Mouse (Mus musculus) common myeloid progenitor, adult 5-6 weeks (primary cell): ENCODE results near the gene Creb5. TPM values are rescaled to one million over a fixed set of nuclear protein-coding genes. Genes with fewer than 3 reads are reported as not detected.

Experiments
- ATAC-seq: replicated peaks from 2 replicates; pipeline ENCODE4 v1.8.0; 2016; ENCODE audit warnings: low read depth, mild to moderate bottlenecking, moderate TSS enrichment, inconsistent platforms; ENCODE audit not compliant: poor library complexity, severe bottlenecking
- total RNA-seq: library from RNA; stranded (forward); fragments of 200-1000, 187-1606 nt; gene quantifications from 2 replicates; pipeline ENCODE4 v1.2.3, GENCODE M21; 2017

Creb5 gene
- total RNA-seq, 1 experiment from 2014 or later: 0.50 TPM

DNA sequence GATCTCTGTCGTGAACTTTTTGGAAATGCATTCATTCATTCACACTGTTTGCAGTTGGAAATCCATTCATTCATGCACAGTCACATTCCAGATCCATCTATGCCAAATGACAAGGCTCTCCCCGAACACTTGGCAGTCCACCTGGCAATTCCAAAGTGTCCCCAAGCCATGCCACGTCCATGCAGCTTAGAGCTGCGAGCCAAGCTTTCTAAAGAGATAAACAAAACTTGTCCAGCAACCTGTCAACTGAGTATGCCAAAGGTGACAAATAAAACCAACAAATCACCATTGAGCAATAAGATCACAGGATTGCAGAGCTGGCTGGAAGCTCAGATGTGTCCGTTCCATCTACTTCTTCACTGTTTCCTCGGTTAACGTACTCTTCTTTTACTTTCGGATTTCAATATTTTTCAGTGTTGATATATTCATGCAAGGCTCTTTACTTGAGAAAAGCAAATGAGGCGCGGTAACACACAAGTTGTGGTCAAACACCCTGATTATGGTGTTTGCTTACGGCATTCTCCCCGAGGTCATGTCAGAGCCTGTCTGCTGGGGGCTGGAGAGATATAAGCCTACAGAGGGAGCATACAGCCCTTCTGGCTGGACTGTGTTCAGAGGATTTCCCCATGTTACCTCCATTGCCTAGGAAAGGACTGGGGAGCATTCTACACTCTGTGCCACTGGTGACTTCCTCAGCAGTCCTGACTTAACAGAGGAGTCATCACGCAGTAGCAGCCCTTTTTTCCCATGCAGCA is 236.8 kb downstream of the Creb5 start:
- ATAC-seq: no peak

DNA sequence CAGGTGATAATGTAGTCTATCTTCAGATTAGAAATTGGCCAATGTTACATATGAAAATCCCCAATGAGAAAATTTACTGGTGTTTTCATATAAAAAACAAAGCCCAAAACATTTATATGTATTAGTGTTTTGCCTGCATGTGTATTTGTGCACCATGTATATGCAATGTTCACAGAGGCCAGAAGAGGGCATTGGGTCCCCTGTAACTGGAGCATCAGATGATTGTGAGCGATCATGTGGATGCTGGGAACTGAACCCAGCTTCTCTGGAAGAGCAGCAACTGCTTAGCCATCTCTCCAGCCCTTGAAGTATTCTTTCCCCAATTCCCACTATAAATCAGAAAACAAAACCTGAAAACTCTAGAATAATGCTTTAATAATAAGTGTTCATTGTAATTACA is 239.4 kb downstream of the Creb5 start:
- no peak for ATAC-seq

DNA sequence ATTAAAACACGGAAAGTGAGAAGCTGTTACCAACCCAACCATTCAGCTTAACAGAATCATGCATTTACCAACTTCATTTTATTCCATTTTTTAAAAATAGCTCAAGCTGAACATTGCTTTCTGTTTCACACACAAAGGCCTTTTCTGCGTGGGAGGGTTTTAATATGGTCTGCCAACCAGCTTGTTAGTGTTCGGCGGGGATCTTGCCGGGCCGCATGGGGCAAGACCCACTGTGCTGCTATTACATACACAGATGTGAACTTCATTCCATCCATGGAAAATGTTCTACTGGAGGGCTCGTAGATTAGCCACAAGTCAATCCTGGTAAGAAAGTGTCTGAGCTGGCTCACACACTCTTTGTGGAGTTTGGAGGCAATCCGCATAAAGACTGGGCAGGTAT is 243.7 kb downstream of the Creb5 start:
- no peak for ATAC-seq

DNA sequence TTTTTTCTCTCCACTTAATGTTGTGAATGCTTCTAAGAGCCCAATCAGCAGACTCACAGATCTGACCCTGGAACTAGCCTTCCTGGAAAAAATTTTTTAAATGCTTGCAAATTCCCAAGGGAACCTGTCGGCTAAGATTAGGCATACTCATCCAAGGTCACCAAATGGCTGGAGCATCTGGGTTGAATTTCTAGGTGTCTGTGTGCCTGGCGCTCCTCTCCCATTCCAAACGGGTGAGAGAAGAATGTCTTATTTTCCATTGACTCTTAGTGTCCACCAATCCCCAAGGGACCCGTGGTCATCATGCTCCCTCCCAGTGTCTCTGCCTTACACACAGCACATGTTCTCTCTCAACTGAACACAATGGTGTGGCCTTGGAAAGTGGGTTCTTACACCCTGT is 244.4 kb downstream of the Creb5 start:
- no peak for ATAC-seq

- ATAC-seq: no peak
Measured at GRCm38 (mm10) chr6:53537530-53537929, 250.5 kb downstream of the Creb5 start.

DNA sequence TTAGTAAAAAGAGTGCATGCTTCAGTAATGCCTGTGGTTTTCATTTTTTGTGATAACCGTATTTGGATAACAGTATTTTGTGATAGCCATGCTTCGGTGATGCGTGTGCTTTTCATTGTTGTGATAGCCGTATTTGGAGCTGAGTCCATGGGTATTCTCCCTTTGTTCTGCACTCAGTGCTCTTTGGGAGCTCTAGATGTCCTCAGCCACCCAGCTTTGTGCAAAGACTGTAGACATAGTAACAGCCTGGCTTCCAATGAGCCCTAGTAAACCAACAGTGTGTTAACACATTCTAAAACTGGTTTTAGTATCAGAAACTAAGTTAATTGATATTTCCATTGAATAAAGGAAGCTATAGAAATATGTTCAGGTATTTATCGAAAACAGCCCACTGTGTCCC is 254.7 kb downstream of the Creb5 start:
- no peak for ATAC-seq

DNA sequence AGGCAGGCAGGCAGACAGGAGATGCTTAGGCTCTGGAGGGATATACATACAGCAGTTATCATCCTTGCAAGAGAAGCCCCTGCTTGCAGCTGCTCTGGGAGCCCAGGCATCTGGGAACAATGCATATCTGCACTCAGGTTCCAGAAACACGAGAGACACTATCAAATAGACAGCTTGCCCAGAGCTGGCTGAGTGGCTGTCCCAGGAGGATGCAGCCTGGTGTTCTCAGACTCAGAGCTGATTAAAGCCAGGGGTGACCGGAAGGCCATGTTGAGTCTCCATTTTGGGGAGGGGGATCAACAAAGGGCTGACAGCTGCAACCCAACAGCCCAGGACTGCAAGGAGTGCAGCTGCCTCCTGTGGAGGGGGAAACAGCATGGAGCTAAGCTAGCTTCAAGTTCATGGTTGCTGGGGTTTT is 258.4 kb downstream of the Creb5 start:
- ATAC-seq: no peak

DNA sequence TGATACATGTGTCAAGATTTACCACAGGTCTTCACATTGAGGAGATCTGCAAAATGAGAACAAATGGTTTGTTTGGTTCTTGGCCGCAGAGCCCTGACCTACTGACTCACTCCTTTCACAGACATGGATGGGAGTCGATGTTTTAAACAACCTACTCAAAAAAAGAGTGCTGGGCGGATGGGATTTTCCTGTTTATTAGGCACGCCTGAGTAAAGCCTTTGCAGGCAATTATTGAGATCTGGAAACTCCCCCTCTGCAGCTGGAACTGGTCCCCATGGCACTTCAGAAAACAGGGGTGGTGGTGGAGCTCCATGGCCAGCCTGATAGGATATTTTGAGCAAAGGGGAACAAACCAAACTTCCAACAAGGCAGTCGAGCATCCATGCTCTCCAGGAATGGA is 258.9 kb downstream of the Creb5 start:
- no peak for ATAC-seq

DNA sequence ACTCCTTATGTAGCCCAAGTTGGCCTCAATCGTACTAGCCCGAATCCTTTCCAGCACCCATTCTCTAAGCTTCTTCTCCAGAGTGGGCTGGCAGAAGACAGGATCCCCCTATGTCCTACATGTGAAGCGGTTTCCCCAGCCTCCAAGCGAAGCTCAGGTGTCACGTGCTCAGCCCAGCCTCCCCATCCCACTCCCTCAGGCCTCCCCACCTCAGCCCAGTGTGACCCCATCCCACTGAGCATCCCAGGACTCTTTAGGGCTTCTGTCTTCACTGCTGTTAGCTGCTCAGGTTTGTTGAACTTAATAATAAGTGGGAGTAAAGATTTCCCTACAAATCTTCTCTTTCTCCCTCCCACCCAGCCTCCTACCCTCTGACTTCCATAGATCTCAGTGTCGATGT is 261.2 kb downstream of the Creb5 start:
- no peak for ATAC-seq

GRCm38 (mm10) chr6:53549409-53549808 is 262.3 kb downstream of the Creb5 start:
- ATAC-seq: 0 out of 2 replicates have a peak, but pooled peaks have one; percentile 18

DNA sequence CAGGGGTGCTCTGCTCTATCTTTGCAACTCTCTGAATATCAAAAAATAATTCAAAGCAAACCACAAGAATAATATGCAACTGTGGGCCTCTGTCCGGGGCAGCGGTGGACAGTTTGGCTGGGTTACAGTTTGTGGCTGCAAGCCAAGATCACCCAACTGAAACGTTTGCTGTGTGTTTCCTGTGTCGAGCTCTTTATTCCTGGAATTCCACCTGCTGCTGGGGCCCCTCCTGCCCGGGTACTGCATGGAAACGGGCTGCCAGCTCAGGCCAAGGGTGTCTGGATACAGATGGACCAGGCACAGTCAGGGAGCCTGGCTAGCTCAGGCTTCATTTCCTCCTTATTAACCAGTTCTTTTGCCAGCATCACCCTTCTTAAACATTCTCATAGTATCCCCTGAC is 269.0 kb downstream of the Creb5 start:
- ATAC-seq: no peak

DNA sequence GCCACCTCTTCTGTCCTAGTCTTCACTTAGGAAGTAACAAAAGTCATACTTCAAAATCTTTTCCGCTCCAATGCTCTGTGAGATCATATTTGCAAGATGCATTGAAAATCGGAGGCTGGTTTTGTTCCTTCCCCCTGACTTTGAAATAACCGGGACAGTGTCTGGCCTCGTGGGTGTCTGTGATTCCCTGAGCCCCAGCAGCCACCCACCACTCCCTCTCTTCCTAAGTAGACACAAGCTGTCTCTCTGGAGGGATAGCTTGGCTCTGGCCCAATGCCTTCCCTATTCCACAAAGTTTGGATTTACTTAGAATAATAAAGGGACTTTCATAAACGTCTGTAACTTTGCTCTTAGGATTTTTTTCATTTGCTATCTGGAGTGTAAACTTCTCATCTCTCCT is 273.9 kb downstream of the Creb5 start:
- no peak for ATAC-seq

- ATAC-seq: no peak
Measured at GRCm38 (mm10) chr6:53562586-53562985, 275.5 kb downstream of the Creb5 start.

DNA sequence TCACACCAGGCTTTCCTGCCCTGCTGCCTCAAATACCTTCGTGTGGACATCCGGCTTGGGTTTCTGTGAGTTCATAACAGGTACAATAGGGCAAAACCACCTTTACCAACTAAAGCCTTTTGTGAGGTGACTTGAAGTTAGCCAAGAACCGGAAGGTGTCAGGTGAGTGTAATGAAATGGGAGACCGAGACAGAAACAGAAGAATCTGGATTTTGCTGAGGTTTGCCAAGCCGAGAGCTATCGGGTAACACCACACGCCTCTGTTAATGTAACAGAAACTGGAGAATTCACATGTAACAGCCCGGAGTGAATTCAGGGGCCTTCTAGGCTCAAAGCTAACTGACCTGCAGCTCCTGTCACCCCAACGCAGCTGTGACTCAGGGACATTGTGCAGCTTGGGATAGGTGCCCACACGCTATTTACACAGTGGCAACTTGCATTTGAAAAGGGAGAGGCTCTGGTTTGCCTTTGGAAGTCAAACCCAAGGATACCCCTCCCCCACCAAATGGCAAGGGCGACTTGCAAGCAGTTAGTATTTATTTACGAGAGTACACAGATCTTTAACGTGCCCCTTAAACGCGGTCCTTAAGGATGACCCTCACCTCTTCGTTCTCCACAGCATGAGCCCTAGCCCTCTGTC is 276.6 kb downstream of the Creb5 start:
- no peak for ATAC-seq

DNA sequence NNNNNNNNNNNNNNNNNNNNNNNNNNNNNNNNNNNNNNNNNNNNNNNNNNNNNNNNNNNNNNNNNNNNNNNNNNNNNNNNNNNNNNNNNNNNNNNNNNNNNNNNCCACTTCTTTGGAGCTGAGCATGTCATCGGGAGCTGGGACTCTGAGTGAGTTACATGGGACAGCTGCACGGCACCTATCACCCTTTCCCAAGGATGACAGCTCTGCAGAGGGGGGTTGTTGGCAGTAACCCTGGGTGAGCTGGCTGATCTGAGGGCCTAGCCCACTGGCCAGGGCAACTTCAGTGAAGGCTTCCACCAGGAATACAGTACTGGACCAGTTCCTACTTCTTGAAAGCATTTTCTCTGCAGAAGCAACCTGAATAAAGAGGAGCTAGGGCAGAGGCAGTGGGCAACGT is 282.4 kb downstream of the Creb5 start:
- ATAC-seq: no peak

DNA sequence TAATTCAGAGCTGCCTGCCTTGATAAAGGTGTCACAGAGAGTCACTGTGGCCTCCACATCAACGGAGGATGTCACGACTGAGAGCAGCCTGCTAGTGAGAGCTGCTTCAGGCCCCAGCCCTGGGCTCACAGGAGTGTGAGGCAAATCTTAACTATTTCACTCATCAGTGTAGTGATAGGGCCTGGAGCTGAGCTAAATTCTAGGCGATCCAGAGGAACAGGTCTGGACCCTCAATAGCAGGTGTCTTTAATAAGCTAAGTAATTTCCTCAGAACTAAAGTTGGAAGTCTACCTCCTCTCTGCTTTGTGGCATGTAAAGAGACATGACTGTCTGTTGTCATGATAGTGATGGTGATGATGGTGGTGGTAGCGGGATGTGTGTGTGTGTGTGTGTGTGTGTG is 283.8 kb downstream of the Creb5 start:
- ATAC-seq: no peak

DNA sequence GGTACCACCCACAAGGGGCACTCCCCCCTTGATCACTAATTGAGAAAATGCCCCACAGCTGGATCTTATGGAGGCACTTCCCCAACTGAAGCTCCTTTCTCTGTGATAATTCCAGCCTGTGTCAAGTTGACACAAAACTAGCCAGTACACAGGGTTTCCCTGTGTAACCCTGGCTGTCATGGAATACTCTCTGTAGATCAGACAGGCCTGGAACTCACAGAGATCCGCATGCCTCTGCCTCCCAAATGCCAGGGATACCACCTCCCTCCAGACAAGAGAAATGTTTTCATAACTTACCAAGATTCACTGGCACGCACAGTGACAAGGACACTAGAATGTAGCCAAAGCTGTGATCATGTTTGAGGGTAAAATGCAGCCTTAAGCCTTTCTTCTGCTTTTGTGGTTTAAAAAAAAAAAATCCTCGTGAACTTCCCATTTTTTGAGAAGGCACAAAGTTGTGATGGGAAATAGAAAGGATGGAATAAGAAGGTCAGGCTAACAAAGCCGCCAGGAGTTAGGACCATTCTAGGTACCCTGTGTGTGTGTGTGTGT is 284.6 kb downstream of the Creb5 start:
- peak; percentile 54 for ATAC-seq

DNA sequence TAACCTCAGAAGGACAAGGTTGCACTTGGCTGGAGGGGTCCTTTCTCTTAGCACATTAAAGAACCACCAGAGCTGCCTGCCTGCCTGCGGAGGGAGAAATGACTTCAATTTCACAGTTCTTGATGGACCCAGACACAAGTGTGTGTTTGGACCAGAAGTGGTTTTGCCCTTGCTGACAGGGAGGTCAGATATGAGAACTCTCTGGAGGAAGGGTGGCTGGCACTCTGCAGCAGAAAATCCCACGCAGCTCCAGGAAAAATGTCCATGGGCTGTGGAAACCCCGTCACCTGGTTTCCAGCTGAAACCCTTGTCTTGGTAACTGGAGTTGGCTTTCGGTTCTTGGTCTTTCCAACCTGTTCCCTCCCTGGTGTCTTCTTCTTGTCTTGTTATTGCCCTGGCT is 285.4 kb downstream of the Creb5 start:
- ATAC-seq: no peak

DNA sequence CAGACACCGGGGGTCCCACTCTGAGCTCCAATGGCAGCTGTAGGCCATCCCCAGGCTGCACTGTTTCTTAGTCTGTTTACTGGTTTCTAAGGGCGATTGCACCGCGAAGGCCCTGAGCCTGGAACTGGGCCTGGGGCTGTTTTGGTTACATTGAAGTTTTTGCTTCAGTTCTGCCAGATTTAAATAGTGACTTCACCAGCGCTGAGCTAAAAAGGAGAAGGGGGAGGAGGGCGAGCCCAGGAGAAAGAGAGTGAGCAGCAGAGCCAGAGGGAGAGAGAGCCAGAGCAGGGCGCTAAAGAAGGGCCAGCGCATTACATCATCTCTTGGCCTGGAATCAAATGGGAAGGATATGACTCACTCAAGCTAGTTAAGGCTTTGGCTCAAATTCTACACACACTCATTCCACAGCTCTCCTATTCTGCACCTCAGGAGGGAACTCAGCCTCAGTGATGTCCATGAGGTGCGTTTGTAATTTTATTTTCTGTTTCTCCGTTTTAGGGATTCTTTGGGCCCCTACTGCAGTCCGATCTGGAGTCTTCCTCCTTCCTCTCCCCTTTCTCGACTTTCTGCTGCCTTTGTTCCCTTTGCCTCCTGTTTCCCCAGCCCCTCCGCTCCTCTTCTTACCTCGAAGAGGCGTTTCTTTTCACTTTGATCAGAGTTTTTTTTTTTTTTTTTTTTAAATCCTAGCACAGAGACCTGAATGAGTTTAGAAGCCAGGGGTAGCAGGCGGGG is 286.1 kb downstream of the Creb5 start:
- peak; percentile 90 for ATAC-seq

- ATAC-seq: no peak
Measured at GRCm38 (mm10) chr6:53573711-53574065, 286.6 kb downstream of the Creb5 start.

DNA sequence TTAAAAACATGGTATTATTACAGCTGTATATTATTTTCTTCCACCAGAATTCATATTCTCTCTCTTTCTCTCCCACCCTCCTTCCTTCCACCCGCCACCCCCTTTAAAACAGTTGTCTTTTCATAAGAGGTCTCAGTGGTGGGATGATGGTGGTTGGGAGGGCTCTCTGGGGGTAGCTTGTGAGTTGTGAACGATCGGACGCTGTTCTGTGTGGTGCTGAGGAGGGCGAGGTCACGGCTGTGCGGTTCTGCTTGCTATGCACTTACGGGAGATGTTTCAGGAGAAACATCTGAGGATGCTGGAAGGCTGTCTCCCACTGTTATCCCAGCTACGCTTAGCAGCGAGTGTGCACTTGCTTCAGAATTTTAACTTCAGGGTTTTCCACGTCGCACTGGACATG is 287.0 kb downstream of the Creb5 start:
- no peak for ATAC-seq
